Mouse (Mus musculus) G1E (cell line): ENCODE measurements around the gene Otud7a.

Source experiments
- CTCF ChIP-seq: IDR thresholded peaks from 2 replicates; pipeline ENCODE4 v1.5.1; 2012; ENCODE audit warnings: low read depth, low read length, inconsistent platforms, mixed read lengths
- GATA1 ChIP-seq: IDR thresholded peaks from 2 replicates; pipeline ENCODE4 v1.6.1; 2012; ENCODE audit warnings: borderline replicate concordance, low read length, inconsistent platforms, mixed read lengths
- TAL1 ChIP-seq: conservative IDR thresholded peaks from 2 replicates; pipeline ENCODE4 v1.6.1; 2012; ENCODE audit warnings: low read depth, low read length, inconsistent platforms, mixed read lengths

GRCm38 (mm10) chr7:63462234-63462633 lies 17.7 kb downstream of the Otud7a start:
- no peak for TF ChIP-seq CTCF
- no peak for TF ChIP-seq GATA1
- no peak for TF ChIP-seq TAL1
